Mouse (Mus musculus) stomach, embryonic 15.5 days (tissue): ENCODE data around the gene Rnf213. TPM values are rescaled to one million over a fixed set of nuclear protein-coding genes. Genes with fewer than 3 reads are reported as not detected.
A peak's percentile ranks its signal among the peaks of the same experiment; 100 is the strongest.

Experiments
- ATAC-seq: fragments of 200-750 bp; cut with Nextera tagmentation; 2 replicates; pipeline ENCODE4 v1.8.0; 2017; ENCODE audit warnings: low read depth, moderate number of reproducible peaks, moderate TSS enrichment; ENCODE audit not compliant: insufficient read depth, low FRiP score
- H3K27ac ChIP-seq: fragments of 300-500 bp; sonication (generic); 2 replicates; pipeline ENCODE4 v1.5.1; 2015; ENCODE audit warnings: mild to moderate bottlenecking, inconsistent platforms
- H3K27me3 ChIP-seq: fragments of 300-500 bp; sonication (generic); replicated peaks from 2 replicates; pipeline ENCODE4 v1.6.1; 2015; ENCODE audit warnings: inconsistent platforms
- H3K36me3 ChIP-seq: fragments of 300-500 bp; sonication (generic); 2 replicates; pipeline ENCODE4 v1.6.1; 2015; ENCODE audit warnings: inconsistent platforms
- H3K4me1 ChIP-seq: fragments of 300-500 bp; sonication (generic); 2 replicates; pipeline ENCODE4 v1.6.1; 2015; ENCODE audit warnings: inconsistent platforms
- H3K4me2 ChIP-seq: fragments of 300-500 bp; sonication (generic); 2 replicates; pipeline ENCODE4 v1.6.1; 2015; ENCODE audit warnings: mild to moderate bottlenecking, inconsistent platforms
- H3K4me3 ChIP-seq: fragments of 300-500 bp; sonication (generic); replicated peaks from 2 replicates; pipeline ENCODE4 v1.5.1; 2015; ENCODE audit warnings: inconsistent platforms
- H3K9ac ChIP-seq: fragments of 300-500 bp; sonication (generic); 2 replicates; pipeline ENCODE4 v1.6.1; 2015; ENCODE audit warnings: inconsistent platforms
- H3K9me3 ChIP-seq: fragments of 300-500 bp; sonication (generic); 2 replicates; pipeline ENCODE4 v1.6.1; 2016; ENCODE audit warnings: inconsistent platforms
- WGBS: fragments of 180-500 bp; shearing (Covaris S2); methylation state at CpG from one replicate; pipeline ENCODE4 v1.1.7; 2015; 5-methylcytosine and 5-hydroxymethylcytosine counted together
- polyA plus RNA-seq: library from polyadenylated mRNA; unstranded; fragments of >200 nt; fragmentation: Nextera tagmentation; extraction: Ambion mirVana; gene quantifications from 2 replicates; pipeline ENCODE4 v1.2.1, GENCODE M21; 2015

The Rnf213 gene
- polyA plus RNA-seq: 7.3 and 7.6 TPM in 2 replicates

GRCm38 (mm10) chr11:119392800-119393482 is at the start of gene Rnf213:
Rnf213 (plus strand) TSS chr11:119393100.
- WGBS: 1% methylated on average over 19 of the region's 19 CpGs
- Histone ChIP-seq H3K4me1 (peaks cover 32% of the 10 kb centered on the region), H3K27me3 (no peaks in the 10 kb centered on the region), H3K36me3 (no peaks in the 10 kb centered on the region), H3K4me3 (peak within 1 kb of the TSS; percentile 69), H3K4me2 (peak within 1 kb of the TSS; percentile 90), H3K9me3 (no peaks in the 10 kb centered on the region), H3K9ac (0 out of 2 replicates have a peak within 1 kb of the TSS, but pooled peaks have one; percentile 32), H3K27ac (peak within 1 kb of the TSS; percentile 83)
- ATAC-seq: 0 out of 2 replicates have a peak, but pooled peaks have one; percentile 24

DNA sequence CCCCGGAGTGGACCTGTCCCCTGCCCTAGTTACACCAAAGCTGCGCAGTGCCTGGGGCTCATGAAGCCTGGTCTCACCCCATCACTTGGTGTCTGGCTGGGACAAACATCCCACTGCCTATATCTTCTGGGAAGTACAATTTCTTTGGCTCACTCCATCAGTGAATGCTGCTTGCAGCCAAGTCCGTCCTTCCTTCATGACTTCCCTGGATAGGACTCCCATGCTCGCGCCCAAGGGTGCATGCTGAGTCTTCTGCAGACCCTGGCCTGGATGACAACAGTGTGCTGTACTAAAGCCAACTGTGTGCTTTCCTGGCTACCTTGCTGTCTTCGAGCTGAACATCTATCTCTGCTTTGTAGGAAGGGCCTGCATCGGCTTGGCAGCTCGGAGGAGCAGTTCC is 48.7 kb upstream of the Rnf213 start:
- Histone ChIP-seq H3K36me3 (no peaks in the 10 kb centered on the region), H3K4me2 (no peak overlapping the region), H3K27me3 (no peaks in the 10 kb centered on the region), H3K9ac (no peak overlapping the region), H3K9me3 (no peaks in the 10 kb centered on the region), H3K4me1 (no peaks in the 10 kb centered on the region), H3K4me3 (no peak overlapping the region), H3K27ac (no peak overlapping the region)
- ATAC-seq: no peak
- WGBS: 85% methylated on average over 8 of the region's 8 CpGs

DNA sequence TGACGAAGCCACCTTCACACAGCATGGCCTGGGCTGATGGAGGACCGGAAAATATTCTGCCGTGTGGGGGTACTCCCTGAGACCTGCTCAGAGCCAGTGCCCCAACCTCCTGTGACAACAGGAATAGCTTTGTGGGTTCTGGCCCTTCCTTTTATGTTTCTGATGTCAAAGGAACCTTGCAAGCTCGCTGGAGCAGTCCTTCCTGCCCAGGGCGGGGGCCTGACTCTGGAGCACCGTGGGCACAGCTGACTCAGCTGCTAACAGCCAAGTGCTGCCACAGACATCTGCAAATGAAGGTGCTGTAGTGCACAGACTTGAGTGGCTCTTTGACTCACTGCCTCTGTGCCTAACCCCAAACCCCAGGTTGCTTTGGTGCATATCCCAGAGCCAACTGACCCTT is 48.0 kb upstream of the Rnf213 start:
- H3K27ac ChIP-seq: no peak overlapping the region
- H3K27me3 ChIP-seq: no peaks in the 10 kb centered on the region
- H3K9ac ChIP-seq: no peak overlapping the region
- no peaks in the 10 kb centered on the region for H3K36me3 ChIP-seq
- 61% methylated on average over 6 of the region's 6 CpGs for WGBS
- no peak overlapping the region for H3K4me3 ChIP-seq
- no peaks in the 10 kb centered on the region for H3K4me1 ChIP-seq
- H3K9me3 ChIP-seq: no peaks in the 10 kb centered on the region
- no peak overlapping the region for H3K4me2 ChIP-seq
- no peak for ATAC-seq

DNA sequence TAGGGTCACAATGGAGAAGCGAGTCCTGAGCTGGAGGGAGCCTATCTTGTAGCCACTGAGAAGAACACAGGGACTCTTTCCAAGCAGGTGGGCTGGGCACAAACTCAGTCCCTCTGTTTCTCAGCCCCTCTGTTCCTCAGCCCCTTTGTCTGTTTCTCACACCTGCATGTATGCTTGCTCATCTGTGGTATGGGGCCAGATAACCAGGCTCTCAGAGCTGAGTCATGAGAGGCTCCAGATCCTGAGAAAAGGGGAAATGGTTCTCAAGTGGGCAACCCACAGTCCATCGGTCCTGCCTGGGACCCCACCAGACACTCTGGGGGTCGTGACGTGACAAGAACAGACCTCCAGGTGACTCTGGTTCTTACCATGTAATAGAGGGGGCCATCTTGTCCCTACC is 45.8 kb upstream of the Rnf213 start:
- Histone ChIP-seq H3K9ac (no peak overlapping the region), H3K27me3 (no peaks in the 10 kb centered on the region), H3K27ac (no peak overlapping the region), H3K4me3 (no peak overlapping the region), H3K4me1 (no peaks in the 10 kb centered on the region), H3K9me3 (no peaks in the 10 kb centered on the region), H3K36me3 (no peaks in the 10 kb centered on the region), H3K4me2 (no peak overlapping the region)
- no peak for ATAC-seq
- 81% methylated on average over 4 of the region's 4 CpGs for WGBS

GRCm38 (mm10) chr11:119352113-119352512 is 40.8 kb upstream of the Rnf213 start:
- no peaks in the 10 kb centered on the region for H3K9me3 ChIP-seq
- H3K27ac ChIP-seq: no peak overlapping the region
- no peak overlapping the region for H3K9ac ChIP-seq
- H3K27me3 ChIP-seq: no peaks in the 10 kb centered on the region
- H3K4me1 ChIP-seq: peaks cover 15% of the 10 kb centered on the region
- no peaks in the 10 kb centered on the region for H3K36me3 ChIP-seq
- 67% methylated on average over 7 of the region's 7 CpGs for WGBS
- no peak overlapping the region for H3K4me2 ChIP-seq
- no peak overlapping the region for H3K4me3 ChIP-seq
- no peak for ATAC-seq

DNA sequence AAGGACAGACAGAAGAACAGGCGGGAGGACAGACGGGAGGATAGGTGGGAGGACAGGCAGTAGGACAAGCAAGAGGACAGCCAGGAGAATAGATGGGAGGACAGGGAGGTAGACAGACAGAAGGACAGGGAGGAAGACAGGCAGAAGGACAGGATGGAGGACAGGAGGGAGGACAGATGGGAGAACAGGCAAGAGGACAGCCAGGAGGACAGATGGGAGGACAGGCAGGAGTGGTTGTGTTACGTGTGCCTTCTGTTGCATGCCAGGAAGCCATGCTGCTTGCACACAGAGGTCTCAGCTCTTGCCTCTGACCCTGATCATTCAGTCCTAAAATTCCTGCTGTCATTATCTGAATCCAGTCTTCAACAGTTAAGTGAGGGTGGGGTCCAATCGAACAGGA is 39.0 kb upstream of the Rnf213 start:
- Histone ChIP-seq H3K4me2 (no peak overlapping the region), H3K27ac (no peak overlapping the region), H3K9ac (no peak overlapping the region), H3K36me3 (no peaks in the 10 kb centered on the region), H3K4me1 (peaks cover 15% of the 10 kb centered on the region), H3K4me3 (no peak overlapping the region), H3K27me3 (no peaks in the 10 kb centered on the region), H3K9me3 (no peaks in the 10 kb centered on the region)
- WGBS: 72% methylated on average over 4 of the region's 4 CpGs
- no peak for ATAC-seq

DNA sequence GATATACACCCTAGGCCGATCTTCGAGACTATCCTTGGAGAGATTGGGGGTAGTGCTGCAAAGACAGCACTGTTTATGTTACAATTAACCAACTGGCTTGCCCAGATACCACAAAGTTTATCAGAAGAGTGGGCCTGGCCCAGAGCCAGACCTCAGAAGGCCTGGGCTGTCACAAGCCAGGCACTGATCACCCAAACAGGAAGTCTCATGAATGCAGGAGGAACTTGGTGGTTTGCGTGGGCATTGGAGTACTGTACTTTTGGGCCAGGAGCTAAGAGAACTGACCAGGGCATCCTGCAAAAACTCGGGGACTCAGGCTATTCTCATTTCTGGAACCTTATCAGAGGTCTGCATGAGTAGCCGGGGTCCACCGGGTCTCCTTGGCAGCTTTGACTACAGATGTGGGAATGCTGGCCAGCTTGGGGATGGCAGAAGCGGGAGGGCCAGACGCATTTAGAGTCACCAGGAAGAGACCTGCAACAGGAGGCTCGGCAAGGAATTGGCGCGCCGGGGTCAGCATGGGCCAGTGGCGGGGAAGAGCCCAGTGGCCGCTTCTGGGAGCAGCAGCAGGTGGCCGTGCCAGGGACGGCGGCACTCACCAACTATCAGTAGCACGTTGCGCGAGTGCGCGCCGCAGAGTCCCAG is 38.0 kb upstream of the Rnf213 start:
- H3K9ac ChIP-seq: peak overlapping the region; percentile 64
- 4% methylated on average over 23 of the region's 23 CpGs for WGBS
- H3K36me3 ChIP-seq: no peaks in the 10 kb centered on the region
- peak overlapping the region; percentile 76 for H3K4me3 ChIP-seq
- no peaks in the 10 kb centered on the region for H3K27me3 ChIP-seq
- no peaks in the 10 kb centered on the region for H3K9me3 ChIP-seq
- peak overlapping the region; percentile 83 for H3K27ac ChIP-seq
- peaks cover 15% of the 10 kb centered on the region for H3K4me1 ChIP-seq
- H3K4me2 ChIP-seq: peak overlapping the region; percentile 93
- peak; percentile 25; the same call in 1 of the 2 replicates for ATAC-seq

- H3K27me3 ChIP-seq: no peaks in the 10 kb centered on the region
- H3K4me3 ChIP-seq: peak within 1 kb of the TSS; percentile 76
- H3K9me3 ChIP-seq: no peaks in the 10 kb centered on the region
- peak within 1 kb of the TSS; percentile 93 for H3K4me2 ChIP-seq
- peak; percentile 91 for ATAC-seq
- peak within 1 kb of the TSS; percentile 64 for H3K9ac ChIP-seq
- peak within 1 kb of the TSS; percentile 83 for H3K27ac ChIP-seq
- peaks cover 15% of the 10 kb centered on the region for H3K4me1 ChIP-seq
- H3K36me3 ChIP-seq: no peaks in the 10 kb centered on the region
- WGBS: 1% methylated on average over 37 of the region's 40 CpGs
Measured at GRCm38 (mm10) chr11:119355443-119356385, 37.2 kb upstream of the Rnf213 start, which contains the start of the genes Sgsh and Slc26a11. Sgsh (minus strand) TSS chr11:119355536. Slc26a11 (plus strand) TSS chr11:119355557.

GRCm38 (mm10) chr11:119359089-119359488 is 33.8 kb upstream of the Rnf213 start:
- 91% methylated on average over 10 of the region's 10 CpGs for WGBS
- no peaks in the 10 kb centered on the region for H3K36me3 ChIP-seq
- no peak overlapping the region for H3K9ac ChIP-seq
- H3K4me1 ChIP-seq: peaks cover 19% of the 10 kb centered on the region
- H3K4me3 ChIP-seq: no peak overlapping the region
- no peak for ATAC-seq
- no peaks in the 10 kb centered on the region for H3K27me3 ChIP-seq
- no peak overlapping the region for H3K4me2 ChIP-seq
- no peaks in the 10 kb centered on the region for H3K9me3 ChIP-seq
- H3K27ac ChIP-seq: no peak overlapping the region

DNA sequence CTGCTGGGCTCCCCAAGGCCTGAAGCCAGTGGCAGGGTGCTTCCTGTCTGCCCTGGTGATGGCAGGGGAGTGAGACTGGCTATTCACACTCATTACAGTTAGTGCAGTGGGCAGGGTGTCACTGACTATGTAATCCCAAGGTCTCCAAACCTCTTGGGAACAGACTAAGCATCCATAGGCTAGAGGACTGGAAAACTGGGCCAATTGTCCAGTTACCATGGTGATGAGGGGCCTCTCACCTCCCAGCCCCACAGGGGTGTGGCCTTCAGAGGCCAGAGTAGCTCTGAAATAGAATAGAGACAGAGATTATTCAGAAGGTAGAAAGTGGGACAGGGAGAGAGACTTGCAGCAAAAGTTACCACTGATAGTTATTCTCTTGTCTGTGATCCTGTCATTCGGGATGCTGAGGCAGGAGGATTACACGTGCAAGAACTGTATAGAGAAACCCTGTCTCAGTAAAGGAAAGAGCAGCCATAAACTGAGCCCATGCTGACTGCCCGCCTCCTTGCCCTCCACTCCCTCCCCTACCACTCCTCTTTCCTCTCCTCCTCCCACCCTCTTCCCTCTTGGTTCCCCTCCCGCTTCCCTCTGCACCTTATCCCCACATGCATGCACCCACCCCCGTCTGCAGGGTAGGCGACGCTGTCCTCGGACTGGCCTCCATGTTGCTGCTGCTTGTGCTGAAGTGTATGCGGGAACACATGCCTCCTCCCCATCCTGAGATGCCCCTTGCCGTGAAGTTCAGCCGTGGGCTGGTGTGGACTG is 29.9 kb upstream of the Rnf213 start:
- no peaks in the 10 kb centered on the region for H3K9me3 ChIP-seq
- H3K4me2 ChIP-seq: 0 out of 2 replicates have a peak overlapping the region, but pooled peaks have one; percentile 9
- H3K9ac ChIP-seq: no peak overlapping the region
- H3K36me3 ChIP-seq: 0 out of 2 replicates have a peak, but pooled peaks cover 4% of the 10 kb centered on the region
- H3K4me3 ChIP-seq: no peak overlapping the region
- peaks cover 3% of the 10 kb centered on the region for H3K4me1 ChIP-seq
- no peak overlapping the region for H3K27ac ChIP-seq
- 0 out of 2 replicates have a peak, but pooled peaks have one; percentile 41 for ATAC-seq
- H3K27me3 ChIP-seq: no peaks in the 10 kb centered on the region
- 42% methylated on average over 11 of the region's 11 CpGs for WGBS
